Mouse (Mus musculus) forebrain, embryonic 11.5 days (tissue): ENCODE results near the gene Gnb1l. TPM values are rescaled to one million over a fixed set of nuclear protein-coding genes. Genes with fewer than 3 reads are reported as not detected.

Source experiments
- ATAC-seq: fragments of 200-750 bp; cut with Nextera tagmentation; replicated peaks from 2 replicates; pipeline ENCODE4 v1.8.0; 2017; ENCODE audit warnings: moderate TSS enrichment; ENCODE audit not compliant: low FRiP score
- DNase-seq: peaks from one replicate; pipeline ENCODE4 v3.0.0-alpha.2; 2017; ENCODE audit warnings: low spot score
- H3K27ac ChIP-seq: fragments of 300-500 bp; sonication (generic); 2 replicates; pipeline ENCODE4 v1.5.1; 2014; ENCODE audit warnings: low read depth, low read length
- H3K27me3 ChIP-seq: fragments of 300-500 bp; sonication (generic); 2 replicates; pipeline ENCODE4 v1.6.1; 2014; ENCODE audit warnings: mild to moderate bottlenecking, low read length, mixed read lengths; ENCODE audit not compliant: control insufficient read depth, insufficient read depth
- H3K36me3 ChIP-seq: fragments of 300-500 bp; sonication (generic); 2 replicates; pipeline ENCODE4 v1.6.1; 2014; ENCODE audit warnings: mild to moderate bottlenecking, low read length, moderate library complexity, mixed read lengths; ENCODE audit not compliant: control insufficient read depth, insufficient read depth
- H3K4me1 ChIP-seq: fragments of 300-500 bp; sonication (generic); replicated peaks from 2 replicates; pipeline ENCODE4 v1.6.1; 2014; ENCODE audit warnings: low read length, mixed read lengths; ENCODE audit not compliant: control insufficient read depth, insufficient read depth
- H3K4me2 ChIP-seq: fragments of 300-500 bp; sonication (generic); 2 replicates; pipeline ENCODE4 v1.6.1; 2014; ENCODE audit warnings: low read depth, mild to moderate bottlenecking, low read length, moderate library complexity, mixed read lengths; ENCODE audit not compliant: severe bottlenecking
- H3K4me3 ChIP-seq: fragments of 300-500 bp; sonication (generic); 2 replicates; pipeline ENCODE4 v1.5.1; 2014; ENCODE audit warnings: low read depth, low read length
- H3K9ac ChIP-seq: fragments of 300-500 bp; sonication (generic); 2 replicates; pipeline ENCODE4 v1.6.1; 2014; ENCODE audit warnings: low read length
- H3K9me3 ChIP-seq: fragments of 300-500 bp; sonication (generic); 2 replicates; pipeline ENCODE4 v1.6.1; 2016; ENCODE audit warnings: low read length, mixed read lengths; ENCODE audit not compliant: control insufficient read depth
- WGBS: fragments of 180-500 bp; shearing (Covaris S2); extraction: QIAGEN DNeasy Blood & Tissue Kit; methylation state at CpG from one replicate; pipeline ENCODE4 v1.1.7; 2014; 5-methylcytosine and 5-hydroxymethylcytosine counted together
- polyA plus RNA-seq: library from polyadenylated mRNA; unstranded; fragments of >200 nt; fragmentation: Nextera tagmentation; extraction: Ambion mirVana; gene quantifications from 2 replicates; pipeline ENCODE4 v1.2.1, GENCODE M21; 2014

Gnb1l gene
- polyA plus RNA-seq, 1 experiment from 2014 or later, result 14.9 TPM

DNA sequence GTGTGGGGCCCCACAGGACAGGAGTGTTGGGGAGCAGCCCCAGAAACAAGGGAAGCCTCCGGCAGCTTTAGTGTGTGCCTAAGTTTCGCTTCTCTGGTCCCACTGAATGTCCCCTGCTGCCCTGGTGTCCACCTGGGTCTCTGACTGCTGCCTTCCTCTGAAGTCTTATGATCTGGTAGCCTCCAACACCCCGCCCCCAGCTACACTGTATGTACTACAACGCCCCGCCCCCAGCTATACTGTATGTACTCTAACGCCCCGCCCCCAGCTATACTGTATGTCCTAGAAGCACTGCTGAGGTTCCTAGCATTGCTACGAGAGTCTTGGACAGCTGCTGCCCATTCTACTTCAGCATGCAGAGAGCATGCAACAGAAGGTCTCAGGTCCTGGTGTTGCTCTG lies 25.5 kb upstream of the Gnb1l start:
- DNase-seq, result no peak
- Histone ChIP-seq H3K9me3 (no peaks in the 10 kb centered on the region), H3K4me2 (no peak overlapping the region), H3K4me3 (no peak overlapping the region), H3K27ac (no peak overlapping the region), H3K27me3 (no peaks in the 10 kb centered on the region), H3K36me3 (no peaks in the 10 kb centered on the region; the same call in 1 of the 2 replicates), H3K4me1 (no peaks in the 10 kb centered on the region; the same call in 1 of the 2 replicates), H3K9ac (no peak overlapping the region)
- 98% methylated on average over 8 of the region's 8 CpGs for WGBS
- no peak for ATAC-seq

DNA sequence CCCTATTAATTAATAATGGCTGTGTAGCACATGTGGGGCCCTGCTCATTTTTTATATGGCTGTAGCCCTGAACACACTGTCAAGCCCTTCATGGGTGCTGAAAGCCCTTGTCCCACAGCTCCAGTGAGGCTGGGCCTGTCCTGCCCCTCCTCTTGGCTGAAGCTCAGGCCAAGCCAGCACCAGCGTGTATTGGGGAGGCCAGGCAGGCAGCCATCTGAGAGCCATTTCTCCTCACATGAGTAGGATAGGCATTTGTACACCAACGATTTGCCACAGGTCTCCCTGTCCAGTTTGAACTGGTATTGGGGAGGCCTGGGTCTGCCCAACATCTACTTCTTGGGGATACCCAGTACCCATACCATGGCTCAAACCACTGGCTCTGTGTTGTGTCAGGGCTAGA lies 24.5 kb upstream of the Gnb1l start:
- Histone ChIP-seq H3K36me3 (no peaks in the 10 kb centered on the region; the same call in 1 of the 2 replicates), H3K4me3 (no peak overlapping the region), H3K27me3 (no peaks in the 10 kb centered on the region), H3K9ac (no peak overlapping the region), H3K4me2 (no peak overlapping the region), H3K4me1 (no peaks in the 10 kb centered on the region; the same call in 1 of the 2 replicates), H3K9me3 (no peaks in the 10 kb centered on the region), H3K27ac (no peak overlapping the region)
- DNase-seq (no peak), ATAC-seq (no peak)
- WGBS, result 94% methylated on average over 2 of the region's 2 CpGs

DNA sequence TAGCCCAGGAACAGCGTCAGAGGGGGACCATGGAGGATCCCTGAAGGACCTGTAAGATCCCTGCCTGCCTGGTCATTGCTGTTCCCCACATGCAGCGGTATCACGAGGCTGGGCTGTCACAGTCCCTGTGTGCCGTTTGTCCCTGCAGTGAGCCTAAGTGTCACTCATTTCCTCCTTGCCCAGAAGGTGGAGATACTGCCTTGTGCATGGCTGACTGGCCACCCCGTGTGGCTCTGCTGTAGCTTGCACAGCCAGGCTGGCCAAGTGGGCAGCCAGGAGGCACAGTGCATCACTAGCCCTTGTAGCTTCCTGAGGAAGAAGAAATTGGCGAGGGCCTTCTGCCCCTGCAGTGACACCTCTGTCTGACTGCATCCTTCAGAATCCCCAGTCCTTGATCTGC lies 20.5 kb upstream of the Gnb1l start:
- Histone ChIP-seq H3K4me3 (no peak overlapping the region), H3K36me3 (no peaks in the 10 kb centered on the region; the same call in 1 of the 2 replicates), H3K27me3 (no peaks in the 10 kb centered on the region), H3K27ac (no peak overlapping the region), H3K4me2 (no peak overlapping the region), H3K9ac (no peak overlapping the region), H3K9me3 (no peaks in the 10 kb centered on the region), H3K4me1 (0 out of 2 replicates have a peak, but pooled peaks cover 3% of the 10 kb centered on the region)
- 64% methylated on average over 6 of the region's 6 CpGs for WGBS
- no peak for ATAC-seq
- peak; percentile 47 for DNase-seq

DNA sequence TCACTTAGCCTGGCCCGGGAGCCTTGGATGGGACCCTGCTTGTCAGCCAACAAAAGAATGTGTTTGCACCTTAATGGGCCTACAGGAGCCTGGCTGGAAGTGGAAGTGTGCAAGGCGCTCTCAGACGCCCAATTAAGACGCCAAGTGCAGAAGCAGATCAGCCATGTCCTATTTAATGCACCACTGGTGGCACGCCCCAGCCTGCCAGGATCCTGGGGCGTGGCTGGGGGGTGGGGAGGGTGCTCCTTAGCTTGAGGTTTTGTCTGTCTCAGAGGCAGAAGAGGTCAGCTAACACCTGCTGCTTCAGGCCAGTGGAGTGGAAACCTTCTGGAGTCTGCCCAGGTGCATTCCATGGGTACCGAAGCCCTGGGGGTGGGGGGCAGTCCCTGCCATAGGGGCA lies 18.8 kb upstream of the Gnb1l start:
- no peak overlapping the region for H3K27ac ChIP-seq
- no peaks in the 10 kb centered on the region for H3K27me3 ChIP-seq
- no peaks in the 10 kb centered on the region for H3K9me3 ChIP-seq
- DNase-seq (peak; percentile 46), ATAC-seq (no peak)
- peaks cover 7% of the 10 kb centered on the region; the same call in 1 of the 2 replicates for H3K4me1 ChIP-seq
- no peaks in the 10 kb centered on the region for H3K36me3 ChIP-seq
- no peak overlapping the region for H3K9ac ChIP-seq
- H3K4me2 ChIP-seq, result no peak overlapping the region
- H3K4me3 ChIP-seq, result no peak overlapping the region
- 29% methylated on average over 7 of the region's 7 CpGs for WGBS

DNA sequence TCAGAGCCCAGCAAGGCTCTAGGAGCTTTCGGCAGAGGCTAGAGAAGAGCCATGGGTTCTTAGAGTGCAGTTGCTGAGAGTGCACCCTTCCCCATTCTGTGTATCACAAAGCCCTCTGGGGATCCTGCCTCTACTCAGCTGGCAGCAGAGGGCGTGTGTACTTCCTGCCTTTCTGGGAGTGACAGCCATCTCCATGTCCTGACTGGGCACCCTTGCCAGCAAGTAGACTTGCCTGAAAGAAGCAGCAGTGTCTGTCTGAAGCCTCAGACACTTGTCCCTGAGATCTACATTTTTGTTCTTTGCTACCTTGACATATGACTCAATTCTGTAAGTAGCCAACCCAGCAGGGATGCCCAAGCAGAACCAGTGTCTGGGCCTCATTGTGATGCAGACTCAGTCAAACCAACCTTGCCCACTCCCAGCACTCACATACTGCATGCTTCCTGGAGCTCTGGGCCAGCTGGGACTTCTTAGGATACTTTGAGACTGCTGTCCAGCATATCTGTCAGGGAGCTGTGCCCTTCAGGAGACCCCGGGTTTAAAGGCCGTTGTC lies 17.5 kb upstream of the Gnb1l start:
- Histone ChIP-seq H3K36me3 (no peaks in the 10 kb centered on the region), H3K9ac (no peak overlapping the region), H3K4me2 (no peak overlapping the region), H3K27me3 (no peaks in the 10 kb centered on the region), H3K27ac (no peak overlapping the region), H3K4me1 (peaks cover 10% of the 10 kb centered on the region; the same call in 1 of the 2 replicates), H3K4me3 (no peak overlapping the region), H3K9me3 (no peaks in the 10 kb centered on the region)
- ATAC-seq, result no peak
- peak; percentile 45 for DNase-seq
- WGBS, result 71% methylated on average over 4 of the region's 4 CpGs

DNA sequence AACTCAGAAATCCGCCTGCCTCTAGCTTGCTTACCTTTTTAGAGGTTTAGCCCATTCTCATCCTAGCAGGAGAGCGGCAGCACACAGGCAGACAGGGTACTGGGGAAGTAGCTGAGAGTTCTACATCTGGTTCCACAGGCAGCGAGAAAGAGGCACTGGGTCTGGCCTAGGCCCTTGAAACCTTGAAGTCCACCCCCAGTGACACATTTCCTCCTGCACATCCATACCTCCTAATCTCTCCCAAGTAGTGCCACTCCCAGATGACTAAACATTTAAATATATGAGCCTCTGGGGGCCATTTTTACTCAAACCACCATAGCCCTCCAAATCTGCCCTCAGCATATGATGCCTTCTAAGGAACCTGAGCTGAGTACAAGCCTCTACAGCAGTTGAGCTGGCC lies 16.1 kb upstream of the Gnb1l start:
- 93% methylated on average over 3 of the region's 3 CpGs for WGBS
- no peak overlapping the region for H3K4me3 ChIP-seq
- H3K9me3 ChIP-seq, result no peaks in the 10 kb centered on the region
- no peaks in the 10 kb centered on the region for H3K27me3 ChIP-seq
- H3K9ac ChIP-seq, result no peak overlapping the region
- no peaks in the 10 kb centered on the region for H3K36me3 ChIP-seq
- DNase-seq, result peak; percentile 35
- H3K27ac ChIP-seq, result no peak overlapping the region
- H3K4me2 ChIP-seq, result no peak overlapping the region
- peaks cover 10% of the 10 kb centered on the region; the same call in 1 of the 2 replicates for H3K4me1 ChIP-seq
- ATAC-seq, result no peak

DNA sequence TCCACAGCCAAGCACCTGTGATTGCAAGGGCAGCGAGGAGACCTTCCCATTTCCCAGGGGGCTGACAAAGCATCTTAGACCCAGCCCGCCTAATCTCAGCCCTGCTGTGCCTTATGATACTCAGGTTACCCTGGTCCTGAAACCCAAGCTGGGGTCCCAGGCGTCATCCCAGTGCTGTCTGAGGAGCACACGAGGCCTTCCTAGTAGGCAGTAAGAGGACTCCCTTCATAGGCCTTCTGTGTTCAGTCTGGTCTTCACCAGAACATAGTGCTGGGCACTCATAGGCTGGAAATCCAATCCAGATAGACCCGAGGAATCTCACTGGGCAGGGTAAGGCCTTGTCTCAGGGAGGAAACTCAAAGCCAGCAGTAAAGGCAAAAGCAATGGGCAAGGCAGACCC lies 14.7 kb upstream of the Gnb1l start:
- ATAC-seq (no peak), DNase-seq (peak; percentile 35)
- H3K9me3 ChIP-seq, result no peaks in the 10 kb centered on the region
- H3K9ac ChIP-seq, result no peak overlapping the region; the same call in 1 of the 2 replicates
- H3K4me1 ChIP-seq, result peaks cover 10% of the 10 kb centered on the region; the same call in 1 of the 2 replicates
- H3K4me2 ChIP-seq, result no peak overlapping the region
- no peaks in the 10 kb centered on the region for H3K27me3 ChIP-seq
- no peak overlapping the region for H3K4me3 ChIP-seq
- H3K36me3 ChIP-seq, result no peaks in the 10 kb centered on the region
- 56% methylated on average over 5 of the region's 5 CpGs for WGBS
- H3K27ac ChIP-seq, result no peak overlapping the region

DNA sequence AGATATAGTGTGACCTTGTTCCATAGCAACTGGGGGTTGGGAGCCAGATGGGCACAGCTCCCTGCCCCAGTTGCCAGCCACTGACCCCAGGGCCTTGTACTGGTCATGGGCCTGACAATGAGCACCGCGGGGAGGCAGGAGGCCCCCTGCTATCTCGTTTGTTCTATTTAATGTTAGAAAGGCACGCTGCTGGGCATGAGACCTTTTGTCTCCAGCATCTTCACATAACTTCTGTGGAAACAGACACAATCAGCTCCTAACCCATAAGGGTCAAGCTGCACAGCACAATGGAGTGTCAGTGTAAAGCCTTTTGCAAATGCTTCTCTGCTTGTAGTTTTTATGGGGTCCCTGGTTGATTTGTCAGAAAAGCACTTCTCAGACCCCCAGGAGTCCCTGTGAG lies 14.1 kb upstream of the Gnb1l start:
- H3K27ac ChIP-seq, result no peak overlapping the region; the same call in 1 of the 2 replicates
- no peak overlapping the region for H3K4me3 ChIP-seq
- no peak for ATAC-seq
- H3K36me3 ChIP-seq, result no peaks in the 10 kb centered on the region
- H3K9ac ChIP-seq, result peak overlapping the region; percentile 43
- H3K27me3 ChIP-seq, result no peaks in the 10 kb centered on the region
- DNase-seq, result no peak
- H3K4me1 ChIP-seq, result peaks cover 10% of the 10 kb centered on the region; the same call in 1 of the 2 replicates
- no peaks in the 10 kb centered on the region for H3K9me3 ChIP-seq
- H3K4me2 ChIP-seq, result no peak overlapping the region
- 4% methylated on average over 4 of the region's 4 CpGs for WGBS

DNA sequence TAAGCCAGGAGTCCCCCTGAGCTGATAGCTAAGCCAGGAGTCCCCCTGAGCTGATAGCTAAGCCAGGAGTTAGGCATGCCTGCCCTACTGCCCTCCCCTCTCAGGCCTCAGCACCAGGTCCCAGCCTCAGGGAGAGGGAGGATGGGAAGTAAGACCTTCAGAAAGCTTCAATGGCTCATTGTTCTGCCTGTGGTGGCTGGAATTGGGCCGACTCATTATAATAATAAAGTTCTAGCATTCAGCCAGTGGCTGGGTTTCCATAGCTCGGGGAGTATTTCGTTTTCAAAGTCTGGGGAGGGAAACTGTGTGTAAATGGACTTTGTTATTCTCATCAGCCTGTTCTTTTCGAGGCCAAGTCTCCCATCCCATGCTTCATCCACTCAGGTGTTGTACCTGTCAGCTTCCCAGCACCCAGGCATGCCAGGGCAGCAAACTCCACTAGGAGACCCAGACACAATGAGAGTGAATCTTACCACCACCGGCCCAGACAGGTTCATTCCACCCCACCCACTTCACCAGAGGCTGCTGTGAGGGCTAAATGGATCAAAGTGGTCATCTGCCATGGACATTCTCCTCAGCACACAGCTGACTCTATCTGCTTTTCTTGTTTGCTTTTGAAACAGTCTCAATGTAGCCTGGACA lies 13.6 kb upstream of the Gnb1l start:
- H3K36me3 ChIP-seq, result no peaks in the 10 kb centered on the region
- H3K4me2 ChIP-seq, result no peak overlapping the region
- no peak overlapping the region for H3K27ac ChIP-seq
- DNase-seq, result peak; percentile 52
- ATAC-seq, result no peak
- 25% methylated on average over 5 of the region's 5 CpGs for WGBS
- no peaks in the 10 kb centered on the region for H3K27me3 ChIP-seq
- H3K9ac ChIP-seq, result peak overlapping the region; percentile 43
- H3K4me1 ChIP-seq, result peaks cover 7% of the 10 kb centered on the region; the same call in 1 of the 2 replicates
- H3K4me3 ChIP-seq, result no peak overlapping the region
- no peaks in the 10 kb centered on the region for H3K9me3 ChIP-seq
